Mouse (Mus musculus): ENCODE measurements around the gene Ppdpf. TPM values are rescaled to one million over a fixed set of nuclear protein-coding genes. Genes with fewer than 3 reads are reported as not detected.

The Ppdpf gene
- polyA plus RNA-seq, 1 experiment from 2014 or later, result 264 TPM

DNA sequence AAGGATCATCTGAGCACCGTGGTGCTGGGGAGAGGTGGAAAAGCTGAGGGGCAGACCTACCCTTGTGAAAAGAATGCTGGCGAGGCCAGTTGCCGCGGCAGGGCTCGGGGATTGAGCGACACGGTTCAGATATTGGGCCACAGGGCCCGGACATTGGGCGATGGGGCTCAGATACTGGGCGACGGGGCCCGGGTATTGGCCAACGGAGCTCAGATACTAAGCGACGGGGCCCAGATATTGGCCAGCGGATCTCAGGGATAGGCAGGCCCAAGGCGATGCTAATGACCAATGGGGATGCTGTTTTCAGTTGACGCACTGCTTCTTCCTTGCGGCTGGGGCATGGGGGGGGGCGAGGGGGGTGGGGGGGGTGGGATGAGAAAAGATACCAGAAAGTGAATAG is 44.1 kb downstream of the Ppdpf start:
- Histone ChIP-seq H3K9ac (no peak overlapping the region), H3K4me3 (replicated peaks) (no peak overlapping the region), H3K9me3 (no peaks in the 10 kb centered on the region), H3K36me3 (no peaks in the 10 kb centered on the region), H3K4me1 (replicated peaks) (no peaks in the 10 kb centered on the region), H3K27me3 (replicated peaks) (no peaks in the 10 kb centered on the region), H3K27ac (no peak overlapping the region), H3K4me2 (replicated peaks) (no peak overlapping the region)
- WGBS, result 86% methylated on average over 19 of the region's 20 CpGs
- no peak for ATAC-seq

DNA sequence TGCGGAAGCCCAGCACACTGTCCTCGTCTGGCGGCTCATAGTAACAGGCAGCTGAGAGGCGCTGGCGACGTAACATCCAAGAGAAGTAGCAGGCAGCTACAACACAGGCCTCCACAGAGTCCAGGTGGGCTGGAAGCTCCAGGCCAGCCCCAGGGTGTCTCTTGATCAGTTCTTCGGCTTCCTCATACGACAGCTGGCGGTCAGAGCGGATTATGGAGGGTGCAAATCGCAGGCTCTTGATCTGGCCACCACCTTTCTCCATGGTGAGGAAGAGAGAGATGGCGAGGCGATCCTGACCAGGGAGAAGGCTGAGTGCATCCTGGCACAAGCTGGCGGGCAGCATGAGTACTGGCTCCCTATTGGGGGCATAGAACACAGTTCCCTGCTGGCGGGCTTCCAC is 46.4 kb downstream of the Ppdpf start:
- no peak overlapping the region for H3K27ac ChIP-seq
- no peak overlapping the region for H3K4me2 ChIP-seq (replicated peaks)
- no peaks in the 10 kb centered on the region for H3K27me3 ChIP-seq (replicated peaks)
- no peaks in the 10 kb centered on the region for H3K4me1 ChIP-seq (replicated peaks)
- no peak overlapping the region for H3K4me3 ChIP-seq (replicated peaks)
- whole genome bisulfite sequencing, result 89% methylated on average over 15 of the region's 15 CpGs
- no peaks in the 10 kb centered on the region for H3K36me3 ChIP-seq
- no peak for ATAC-seq
- no peaks in the 10 kb centered on the region for H3K9me3 ChIP-seq
- H3K9ac ChIP-seq, result no peak overlapping the region

DNA sequence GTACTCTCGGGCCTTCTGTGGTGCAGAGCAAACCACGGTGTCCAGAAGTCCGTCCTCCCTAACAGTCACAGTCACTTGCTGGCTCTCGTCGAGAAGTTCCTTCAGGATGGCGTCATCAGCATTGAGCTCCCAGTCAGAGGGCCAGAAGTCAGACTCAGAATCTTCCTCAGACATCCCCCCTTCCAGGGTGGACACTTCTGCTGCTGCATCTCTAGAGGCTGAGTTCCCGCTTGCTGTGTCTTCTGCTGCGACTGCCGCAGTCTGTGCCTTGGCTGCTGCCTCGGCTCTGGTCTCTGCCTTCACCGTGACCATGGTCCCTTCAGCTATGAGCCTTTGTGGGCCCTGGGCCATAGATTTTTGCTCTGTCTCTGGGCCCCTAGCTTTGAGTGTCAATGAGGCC is 47.6 kb downstream of the Ppdpf start:
- H3K9me3 ChIP-seq, result no peaks in the 10 kb centered on the region
- no peaks in the 10 kb centered on the region for H3K27me3 ChIP-seq (replicated peaks)
- WGBS, result 91% methylated on average over 11 of the region's 11 CpGs
- no peak for ATAC-seq
- H3K4me3 ChIP-seq (replicated peaks), result no peak overlapping the region
- no peak overlapping the region for H3K4me2 ChIP-seq (replicated peaks)
- no peak overlapping the region for H3K27ac ChIP-seq
- H3K36me3 ChIP-seq, result no peaks in the 10 kb centered on the region
- no peak overlapping the region for H3K9ac ChIP-seq
- H3K4me1 ChIP-seq (replicated peaks), result no peaks in the 10 kb centered on the region

DNA sequence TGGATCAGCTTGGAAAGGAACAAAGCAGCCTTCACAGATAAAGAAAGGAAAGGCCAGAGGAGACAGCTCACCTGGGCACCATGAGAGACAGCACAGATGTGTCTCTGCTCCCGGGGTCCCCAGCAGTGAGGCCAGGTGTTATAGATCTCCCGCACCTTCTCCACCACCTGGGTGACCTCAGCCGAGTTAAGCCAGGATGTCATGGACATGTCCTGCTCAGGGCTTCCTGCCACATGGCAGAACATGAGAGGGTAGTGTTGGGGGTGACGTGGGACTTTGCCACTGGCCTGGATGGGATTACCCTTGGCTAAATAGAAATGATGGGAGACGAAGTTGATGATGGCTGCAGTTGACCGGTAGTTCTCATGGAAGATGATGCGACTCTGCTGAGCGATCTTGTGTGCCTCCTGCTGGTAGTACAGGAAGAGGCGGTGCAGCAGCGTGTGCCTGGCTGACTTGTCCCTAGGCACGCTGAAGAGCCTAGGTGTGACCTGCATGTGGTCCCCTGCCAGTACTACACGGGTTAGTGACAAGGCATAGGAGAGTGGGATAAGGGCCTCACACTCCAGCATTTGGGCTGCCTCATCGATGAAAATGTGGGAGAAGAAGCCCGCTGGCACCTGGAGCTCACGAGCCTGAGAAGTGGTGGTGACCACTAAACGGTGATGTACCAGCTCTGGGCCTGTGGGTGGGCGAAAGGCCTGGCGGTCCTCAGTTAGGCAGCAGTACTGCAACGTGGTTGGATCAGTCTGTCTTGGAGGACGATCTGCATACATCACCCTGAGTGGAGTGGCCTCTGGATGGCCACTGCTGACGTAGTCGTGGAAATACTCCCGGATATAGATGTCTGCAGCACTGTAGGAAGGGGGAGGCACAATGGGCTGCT is 48.9 kb downstream of the Ppdpf start:
- 85% methylated on average over 23 of the region's 23 CpGs for WGBS
- no peaks in the 10 kb centered on the region for H3K9me3 ChIP-seq
- no peak for ATAC-seq
- H3K36me3 ChIP-seq, result no peaks in the 10 kb centered on the region; the same call in 1 of the 2 replicates
- no peak overlapping the region for H3K4me3 ChIP-seq (replicated peaks)
- no peak overlapping the region for H3K27ac ChIP-seq
- H3K4me2 ChIP-seq (replicated peaks), result no peak overlapping the region
- H3K27me3 ChIP-seq (replicated peaks), result no peaks in the 10 kb centered on the region
- no peak overlapping the region for H3K9ac ChIP-seq
- H3K4me1 ChIP-seq (replicated peaks), result 0 out of 2 replicates have a peak, but pooled peaks cover 10% of the 10 kb centered on the region

DNA sequence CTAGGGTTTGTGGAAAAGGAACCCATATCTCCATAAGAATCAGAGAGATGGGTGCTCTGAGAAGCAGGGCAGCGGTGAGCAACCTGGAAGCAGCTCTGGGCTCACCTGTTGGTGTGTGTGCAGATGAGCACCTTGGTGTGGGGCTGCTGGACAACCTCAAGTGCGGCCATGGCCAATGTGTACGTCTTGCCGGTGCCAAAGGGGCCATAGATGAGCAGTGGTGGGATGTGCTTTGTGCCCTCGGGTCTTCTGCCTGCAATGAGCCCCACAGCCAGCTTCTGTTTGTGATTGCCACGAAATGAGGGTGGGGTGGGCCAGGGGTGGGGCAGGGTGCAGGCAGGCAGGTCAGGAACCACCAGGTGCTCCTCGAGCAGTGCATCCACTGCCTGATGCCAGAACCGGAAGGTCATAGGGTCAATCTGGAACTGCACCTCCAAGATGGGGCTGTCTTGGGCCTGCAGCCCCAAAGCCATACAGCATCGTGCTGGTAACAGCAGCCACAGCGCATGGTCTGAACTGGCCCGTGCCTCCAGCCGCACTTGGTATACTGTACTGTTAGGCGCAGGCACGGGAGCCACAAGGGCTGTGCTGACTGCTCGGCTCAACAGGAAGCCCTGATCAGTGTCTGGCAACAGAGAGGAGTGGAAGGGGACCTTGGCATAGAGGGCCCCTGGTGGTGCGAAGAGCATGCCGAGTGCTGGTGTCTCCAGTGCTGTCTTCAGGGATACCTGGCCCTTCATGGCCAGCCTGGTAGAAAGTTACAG is 50.4 kb downstream of the Ppdpf start:
- Histone ChIP-seq H3K4me2 (replicated peaks) (no peak overlapping the region), H3K9me3 (no peaks in the 10 kb centered on the region), H3K9ac (no peak overlapping the region), H3K27me3 (replicated peaks) (no peaks in the 10 kb centered on the region), H3K4me1 (replicated peaks) (peaks cover 18% of the 10 kb centered on the region; the same call in 1 of the 2 replicates), H3K36me3 (no peaks in the 10 kb centered on the region; the same call in 1 of the 2 replicates), H3K4me3 (replicated peaks) (no peak overlapping the region), H3K27ac (no peak overlapping the region)
- ATAC-seq, result no peak
- 90% methylated on average over 17 of the region's 17 CpGs for WGBS

DNA sequence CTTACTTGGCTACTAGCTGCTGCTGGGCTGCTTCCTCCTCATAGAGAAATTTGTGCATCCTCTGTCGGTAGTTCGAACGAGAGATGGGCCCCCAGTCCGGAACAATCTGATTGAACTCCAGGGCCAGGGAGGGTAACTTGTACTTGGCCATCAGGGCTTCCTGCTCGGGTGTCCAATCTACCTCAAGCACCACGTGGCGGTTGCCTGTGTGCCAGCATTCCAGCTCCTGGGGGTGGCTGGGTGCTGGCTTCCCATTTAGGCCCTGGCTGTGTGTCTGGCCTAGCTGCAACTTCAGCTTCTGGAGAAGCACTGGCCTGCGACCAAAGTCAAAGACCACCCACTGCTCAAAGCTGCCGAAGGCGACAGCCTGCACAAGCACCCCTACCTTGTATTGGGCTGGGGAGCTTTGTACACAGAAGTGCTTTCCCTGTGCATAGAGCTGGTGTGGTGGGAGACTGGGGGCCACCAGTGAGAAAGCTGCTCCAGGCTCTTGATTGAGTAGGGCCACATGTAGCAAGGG is 51.1 kb downstream of the Ppdpf start:
- no peaks in the 10 kb centered on the region for H3K27me3 ChIP-seq (replicated peaks)
- no peak overlapping the region for H3K4me2 ChIP-seq (replicated peaks)
- WGBS, result 83% methylated on average over 10 of the region's 10 CpGs

More for the DNA sequence above, 51.1 kb downstream of the Ppdpf start:
- H3K4me3 ChIP-seq (replicated peaks), result no peak overlapping the region
- peaks cover 19% of the 10 kb centered on the region; the same call in 1 of the 2 replicates for H3K4me1 ChIP-seq (replicated peaks)
- H3K9me3 ChIP-seq, result no peaks in the 10 kb centered on the region
- H3K27ac ChIP-seq, result no peak overlapping the region
- H3K36me3 ChIP-seq, result no peaks in the 10 kb centered on the region; the same call in 1 of the 2 replicates
- ATAC-seq, result no peak
- H3K9ac ChIP-seq, result no peak overlapping the region

Other genes with a start within 250 kb of the Ppdpf start
- gene Nkain4, start 232.5 kb upstream of the Ppdpf start, polyA plus RNA-seq (2015; fragmentation: Nextera tagmentation; extraction: Ambion mirVana), result 37.4 and 41.1 TPM in 2 replicates
- 77.9 and 85.0 TPM in 2 replicates for gene Arfgap1, start 220.0 kb upstream of the Ppdpf start, polyA plus RNA-seq (2015; fragmentation: Nextera tagmentation; extraction: Ambion mirVana)
- gene Col20a1, start 200.7 kb upstream of the Ppdpf start, polyA plus RNA-seq (2015; fragmentation: Nextera tagmentation; extraction: Ambion mirVana), result 0.39 and 0.52 TPM in 2 replicates
- gene Chrna4, start 143.7 kb upstream of the Ppdpf start, polyA plus RNA-seq (2015; fragmentation: Nextera tagmentation; extraction: Ambion mirVana), result 1.1 and 1.2 TPM in 2 replicates
- 1.3 and 1.5 TPM in 2 replicates for gene Kcnq2, start 51.9 kb upstream of the Ppdpf start, polyA plus RNA-seq (2015; fragmentation: Nextera tagmentation; extraction: Ambion mirVana)
- 0.10 and 0.26 TPM in 2 replicates for gene Eef1a2, start 30.2 kb upstream of the Ppdpf start, polyA plus RNA-seq (2015; fragmentation: Nextera tagmentation; extraction: Ambion mirVana)
- gene Ptk6, start 15.5 kb downstream of the Ppdpf start, polyA plus RNA-seq (2015; fragmentation: Nextera tagmentation; extraction: Ambion mirVana), result 0.14 and 0.21 TPM in 2 replicates
- gene Srms, start 25.9 kb downstream of the Ppdpf start, polyA plus RNA-seq (2015; fragmentation: Nextera tagmentation; extraction: Ambion mirVana), result 0.05 TPM in 1 of 2 replicates, not detected in the other
- not detected in 2 replicates for gene Fndc11, start 32.8 kb downstream of the Ppdpf start, polyA plus RNA-seq (2015; fragmentation: Nextera tagmentation; extraction: Ambion mirVana)
- 2.2 and 2.8 TPM in 2 replicates for gene Helz2, start 54.8 kb downstream of the Ppdpf start, polyA plus RNA-seq (2015; fragmentation: Nextera tagmentation; extraction: Ambion mirVana)
- gene Gmeb2, start 100.8 kb downstream of the Ppdpf start, polyA plus RNA-seq (2015; fragmentation: Nextera tagmentation; extraction: Ambion mirVana), result 11.3 and 13.2 TPM in 2 replicates
- 44.0 and 44.1 TPM in 2 replicates for gene Stmn3, start 127.3 kb downstream of the Ppdpf start, polyA plus RNA-seq (2015; fragmentation: Nextera tagmentation; extraction: Ambion mirVana)
- gene Rtel1, start 132.5 kb downstream of the Ppdpf start, polyA plus RNA-seq (2015; fragmentation: Nextera tagmentation; extraction: Ambion mirVana), result 30.3 and 32.8 TPM in 2 replicates
- gene Zgpat, start 177.7 kb downstream of the Ppdpf start, polyA plus RNA-seq (2015; fragmentation: Nextera tagmentation; extraction: Ambion mirVana), result 35.7 and 36.7 TPM in 2 replicates
- gene Arfrp1, start 178.2 kb downstream of the Ppdpf start, polyA plus RNA-seq (2015; fragmentation: Nextera tagmentation; extraction: Ambion mirVana), result 55.4 and 58.3 TPM in 2 replicates
- gene Lime1, start 192.8 kb downstream of the Ppdpf start, polyA plus RNA-seq (2015; fragmentation: Nextera tagmentation; extraction: Ambion mirVana), result 17.1 and 19.4 TPM in 2 replicates

Measured in intestine, embryonic 15.5 days (tissue).